Mouse (Mus musculus): Measurements from ENCODE around the gene Fkrp.

Gene Fkrp

GRCm38 (mm10) chr7:16816475-16817122, at the start of gene Fkrp:
Gene Fkrp, minus strand, starts transcription at chr7:16816732.
- peak; percentile 47 for DNase-seq (ENCODE audit: low spot score)

- DNase-seq (ENCODE audit: low spot score): peak; percentile 81
Measured at GRCm38 (mm10) chr7:16859902-16860651, 43.5 kb upstream of the Fkrp start.

DNA sequence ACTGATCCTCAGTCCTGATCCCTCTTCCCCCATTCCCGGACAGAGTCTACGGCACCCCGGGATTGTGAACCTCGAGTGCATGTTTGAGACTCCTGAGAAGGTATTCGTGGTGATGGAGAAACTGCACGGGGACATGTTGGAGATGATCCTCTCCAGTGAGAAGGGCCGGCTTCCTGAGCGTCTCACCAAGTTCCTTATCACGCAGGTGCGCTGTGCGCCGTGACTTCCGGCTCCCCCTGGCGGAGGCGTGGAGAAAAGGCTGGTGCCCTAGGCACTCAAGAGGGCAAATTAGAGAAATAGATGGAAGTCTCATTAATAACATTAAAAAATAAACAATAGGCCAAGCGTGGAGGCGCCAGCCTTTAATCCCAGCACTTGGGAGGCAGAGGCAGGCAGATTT, 41.8 kb upstream of the Fkrp start:
- DNase-seq (ENCODE audit: low spot score): peak; percentile 65

- DNase-seq (ENCODE audit: low spot score): no peak
Measured at GRCm38 (mm10) chr7:16853302-16853831, 36.8 kb upstream of the Fkrp start.

GRCm38 (mm10) chr7:16851636-16852035, 35.1 kb upstream of the Fkrp start:
- no peak for DNase-seq (ENCODE audit: low spot score)

DNA sequence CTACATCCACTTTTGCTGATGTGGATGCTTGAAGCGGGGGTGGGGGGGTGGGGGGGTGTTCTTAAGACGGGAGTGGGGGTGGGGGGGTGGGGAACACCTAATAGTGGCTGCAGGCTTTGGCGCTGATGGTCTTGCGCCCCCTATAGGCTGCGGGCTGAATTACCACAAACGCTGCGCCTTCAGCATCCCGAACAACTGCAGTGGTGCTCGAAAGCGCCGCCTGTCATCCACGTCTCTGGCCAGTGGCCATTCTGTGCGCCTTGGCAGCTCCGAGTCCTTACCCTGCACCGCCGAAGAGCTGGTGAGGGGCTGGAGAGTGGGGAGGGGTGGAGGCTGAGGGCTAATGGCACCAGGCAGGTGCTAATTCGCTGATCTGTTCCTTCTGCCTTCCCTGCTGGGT, 32.0 kb upstream of the Fkrp start:
- peak; percentile 59 for DNase-seq (ENCODE audit: low spot score)

- no peak for DNase-seq (ENCODE audit: low spot score)
Measured at GRCm38 (mm10) chr7:16847507-16847906, 31.0 kb upstream of the Fkrp start.

DNA sequence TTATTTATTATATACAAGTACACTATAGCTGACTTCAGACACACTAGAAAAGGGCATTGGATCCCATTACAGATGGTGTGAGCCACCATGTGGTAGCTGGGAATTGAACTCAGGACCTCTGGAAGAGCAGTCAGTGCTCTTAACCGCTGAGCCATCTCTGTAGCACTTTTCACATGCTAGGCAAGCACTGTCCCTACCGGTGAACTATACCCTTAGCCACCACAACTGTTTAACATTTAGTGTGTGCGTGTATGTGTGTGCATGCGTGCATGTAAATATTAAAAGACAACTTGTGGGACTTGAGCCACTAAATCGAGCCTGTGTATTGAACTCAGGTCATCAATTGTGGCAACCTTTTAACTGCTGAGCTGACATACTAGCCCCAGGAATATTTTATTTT, 30.2 kb upstream of the Fkrp start:
- no peak for DNase-seq (ENCODE audit: low spot score)

DNA sequence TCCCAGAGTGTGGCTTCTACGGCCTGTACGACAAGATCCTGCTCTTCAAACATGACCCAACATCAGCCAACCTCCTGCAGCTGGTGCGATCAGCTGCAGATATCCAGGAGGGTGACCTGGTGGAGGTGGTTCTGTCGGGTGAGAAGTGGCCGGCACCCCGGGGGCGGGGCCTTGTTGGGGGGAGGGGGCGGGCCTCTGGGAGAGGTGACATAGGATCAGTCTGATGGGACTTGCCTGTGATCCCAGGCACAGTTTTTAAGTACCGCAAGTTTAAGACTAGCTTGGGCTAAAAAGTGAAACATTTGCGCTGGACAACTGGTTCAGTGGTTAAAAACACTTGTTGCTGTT, 29.3 kb upstream of the Fkrp start:
- DNase-seq (ENCODE audit: low spot score): no peak

DNA sequence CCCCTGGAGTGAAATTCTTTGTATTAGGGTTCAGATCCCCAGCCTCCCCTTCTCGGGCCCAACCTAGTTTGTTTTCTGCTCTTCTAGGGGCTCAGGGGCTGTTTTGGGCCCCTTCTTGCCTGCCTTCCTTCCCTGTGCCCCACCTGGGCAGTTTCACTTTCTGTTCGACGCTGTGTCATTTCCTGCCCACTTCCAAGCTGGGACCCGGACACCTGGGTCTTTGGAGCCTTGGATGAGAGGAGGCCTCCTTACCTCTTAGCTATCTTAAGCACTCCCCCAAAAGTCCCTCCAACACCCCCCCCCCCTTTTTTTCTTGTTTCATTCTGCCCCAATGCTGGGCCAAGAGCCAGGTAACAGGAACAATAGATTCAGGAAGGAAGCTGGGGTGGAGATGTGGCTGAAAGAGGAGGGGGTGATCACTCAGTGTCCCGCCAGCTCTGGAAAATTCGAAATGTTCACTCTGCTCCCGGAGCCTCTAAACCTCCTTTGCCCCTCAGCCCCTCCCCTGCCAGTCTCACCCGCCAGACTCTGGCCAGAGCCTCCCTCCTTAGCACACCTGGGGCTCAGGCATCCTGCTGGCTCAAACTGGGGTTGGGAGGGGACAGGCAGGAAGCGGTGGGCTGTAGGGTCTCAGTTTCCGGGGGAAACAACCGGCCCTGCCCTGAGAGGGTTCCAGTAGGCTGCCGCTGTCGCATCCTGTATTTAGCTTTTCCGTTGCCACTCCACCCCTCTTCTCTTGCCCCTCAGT, 28.7 kb upstream of the Fkrp start:
- peak; percentile 26 for DNase-seq (ENCODE audit: low spot score)

DNA sequence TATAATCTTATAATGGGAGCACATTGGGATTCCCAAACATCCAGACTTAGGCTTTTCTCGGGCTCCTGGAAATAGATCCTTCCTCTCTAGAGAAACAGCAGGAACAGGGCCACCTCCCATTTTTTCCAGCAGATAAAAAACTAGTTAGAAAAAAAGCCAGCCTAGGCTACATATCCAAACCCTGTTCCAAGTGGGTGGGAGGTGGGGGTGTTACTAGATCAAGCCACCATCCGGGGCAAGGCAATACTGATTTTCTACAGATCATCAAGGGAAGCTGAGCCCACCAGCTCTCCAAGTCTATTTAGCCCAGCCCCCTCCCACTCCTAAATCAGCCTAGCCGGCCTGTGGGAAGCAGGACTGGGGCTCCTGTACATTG, 28.2 kb upstream of the Fkrp start:
- DNase-seq (ENCODE audit: low spot score): no peak

- peak; percentile 45 for DNase-seq (ENCODE audit: low spot score)
Measured at GRCm38 (mm10) chr7:16843441-16844171, 27.1 kb upstream of the Fkrp start.

DNA sequence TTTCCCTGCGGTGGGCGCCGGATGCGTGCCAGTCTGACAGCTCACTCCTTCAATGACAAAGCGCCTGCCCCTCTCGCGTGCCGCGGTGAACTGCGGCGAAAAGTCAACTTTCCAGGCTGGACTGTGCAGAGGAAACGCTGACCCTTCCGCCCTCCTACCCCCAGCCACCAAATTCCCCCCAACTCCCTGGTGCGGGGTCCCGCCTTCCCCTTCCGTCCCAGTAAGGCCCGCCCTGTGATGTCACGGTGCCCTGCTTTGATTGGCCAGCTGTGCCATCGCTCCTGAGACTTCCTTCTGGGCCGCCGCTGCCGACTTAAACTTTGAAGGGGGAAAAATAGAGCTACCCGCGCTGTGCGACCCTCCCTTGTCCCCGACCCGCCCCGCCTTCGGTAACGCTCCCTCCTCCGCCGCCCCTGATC, 26.1 kb upstream of the Fkrp start, which contains the start of gene Prkd2:
TSS of gene Prkd2 (plus strand) at position 258 of the 419 bp plus-strand sequence.
- DNase-seq (ENCODE audit: low spot score): peak; percentile 97

- DNase-seq (ENCODE audit: low spot score): no peak
Measured at GRCm38 (mm10) chr7:16841561-16842560, 25.3 kb upstream of the Fkrp start.

- DNase-seq (ENCODE audit: low spot score): no peak
Measured at GRCm38 (mm10) chr7:16841078-16841477, 24.5 kb upstream of the Fkrp start.

DNA sequence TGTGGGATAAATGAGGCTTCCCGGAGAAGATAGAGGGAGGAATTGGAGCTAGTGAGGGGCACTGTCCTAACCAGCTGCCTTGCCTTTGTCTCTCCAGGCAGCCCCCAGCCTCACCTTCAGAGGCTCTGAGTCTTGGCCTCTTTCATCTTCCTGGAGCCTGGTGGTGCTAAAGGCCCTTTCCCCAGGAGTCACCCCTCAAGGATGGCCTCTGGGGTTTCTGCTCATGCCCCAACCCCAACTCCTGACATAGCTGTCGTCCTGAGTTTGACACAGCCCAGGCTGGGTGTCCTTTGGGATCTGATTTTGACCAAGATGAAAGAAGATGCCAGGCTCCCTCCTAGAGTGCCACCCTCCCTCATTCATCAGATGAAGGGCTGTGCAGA, 23.6 kb upstream of the Fkrp start:
- DNase-seq (ENCODE audit: low spot score): no peak

DNA sequence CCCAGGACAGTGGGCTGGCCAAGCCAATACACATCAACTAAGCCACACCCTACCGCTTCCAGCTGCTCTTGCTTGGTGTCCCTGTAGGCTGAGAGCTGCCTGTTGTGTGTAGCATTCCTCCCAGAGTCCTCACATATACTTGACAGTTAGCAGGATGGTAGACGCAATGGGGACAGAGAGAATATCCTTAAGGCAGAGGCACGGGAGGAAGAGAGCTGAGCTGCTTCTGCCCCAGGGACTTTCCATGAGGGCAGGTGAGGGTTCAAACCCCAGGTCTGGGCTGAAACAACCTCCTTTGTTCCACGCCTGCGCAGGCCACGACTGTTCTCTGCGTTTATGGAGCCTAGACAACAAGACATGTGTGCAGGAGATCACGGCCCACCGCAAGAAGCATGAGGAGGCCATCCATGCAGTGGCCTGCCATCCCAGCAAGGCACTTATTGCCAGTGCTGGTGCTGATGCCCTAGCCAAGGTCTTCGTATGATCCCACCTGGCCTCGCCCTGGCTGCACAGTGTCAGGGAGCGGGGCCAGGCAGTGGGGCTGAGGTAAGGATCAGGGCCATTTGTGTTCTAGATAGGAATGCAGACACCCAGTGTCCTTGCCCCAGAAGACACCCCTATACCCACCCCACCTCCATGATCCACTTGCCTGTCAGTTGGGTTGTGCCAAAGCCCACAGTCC, 23.0 kb upstream of the Fkrp start:
- DNase-seq (ENCODE audit: low spot score): no peak

DNA sequence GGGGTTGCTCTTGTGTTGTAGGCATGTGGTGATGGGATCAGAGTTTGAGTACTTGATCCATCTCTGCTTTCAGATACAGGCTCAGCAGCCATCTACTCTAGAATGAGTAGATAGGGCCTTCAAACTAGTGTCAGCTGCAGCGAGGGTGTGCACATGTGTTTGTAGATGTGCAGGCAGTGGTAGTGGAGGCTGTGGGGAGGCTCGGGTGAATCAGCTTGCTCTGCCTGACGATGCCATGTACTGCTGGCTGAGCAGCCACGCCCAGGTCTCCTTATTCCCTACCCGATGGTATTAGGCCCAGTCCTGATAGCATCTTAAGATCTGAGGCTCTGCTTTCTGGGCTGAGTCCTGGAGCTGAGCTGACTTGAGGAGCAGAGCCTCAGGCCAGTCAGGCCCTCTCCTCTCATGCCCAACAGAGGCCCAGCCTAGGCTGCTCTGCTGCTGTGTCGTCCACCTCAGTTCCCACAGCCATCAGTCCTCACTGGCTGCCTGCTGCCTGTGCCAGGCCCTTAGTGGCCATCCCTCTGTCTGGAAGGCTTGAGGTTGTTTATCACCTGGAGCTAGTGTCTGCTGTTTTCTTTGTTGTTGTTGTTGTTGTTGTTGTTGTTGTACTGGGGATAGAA, 22.4 kb upstream of the Fkrp start:
- DNase-seq (ENCODE audit: low spot score): no peak

- no peak for DNase-seq (ENCODE audit: low spot score)
Measured at GRCm38 (mm10) chr7:16837916-16838803, 21.6 kb upstream of the Fkrp start.
